Mouse (Mus musculus): Measurements from ENCODE around the gene Rrh. TPM values are rescaled to one million over a fixed set of nuclear protein-coding genes. Genes with fewer than 3 reads are reported as not detected.
A peak's percentile ranks its signal among the peaks of the same experiment; 100 is the strongest.
"Not testable (repeated sequence)": the region's sequence is repeated elsewhere in the genome, so short reads cannot be mapped to it uniquely, and the experiment has no call there.

Gene Rrh
- total RNA-seq, 2 experiments from 2014 or later = not detected

GRCm38 (mm10) chr3:129782746-129783145, 39.6 kb downstream of the Rrh start:
- no peak for DNase-seq

- no peak for DNase-seq
Measured at GRCm38 (mm10) chr3:129781435-129781834, 41.0 kb downstream of the Rrh start.

- no peak for DNase-seq
Measured at GRCm38 (mm10) chr3:129771210-129771609, 51.2 kb downstream of the Rrh start.

GRCm38 (mm10) chr3:129766971-129767794, 55.2 kb downstream of the Rrh start:
- DNase-seq = no peak

GRCm38 (mm10) chr3:129766106-129766505, 56.3 kb downstream of the Rrh start:
- no peak for DNase-seq

GRCm38 (mm10) chr3:129757599-129757998, 64.8 kb downstream of the Rrh start:
- DNase-seq = not testable (repeated sequence)

- peak in 1 of 2 experiments; percentile 3 for DNase-seq
Measured at GRCm38 (mm10) chr3:129754650-129755604, 67.5 kb downstream of the Rrh start, which contains the start of gene Egf. Gene Egf (minus strand): TSS chr3:129755316.

Other genes with a start within 250 kb of the Rrh start
- gene Egf, start 67.3 kb downstream of the Rrh start, total RNA-seq (2021) = 1 to 10 TPM in 1 of 2 experiments, under 1 TPM in 1; 0.53 to 1.3 TPM
- not detected for gene Lrit3, start 18.6 kb downstream of the Rrh start, total RNA-seq (2021)
- 10 to 100 TPM; 48.6 to 54.7 TPM for gene Gar1, start 8.8 kb upstream of the Rrh start, total RNA-seq (2021)
- under 1 TPM in 1 of 2 experiments, not detected in 1; 0.36 TPM for gene Cfi, start 13.3 kb upstream of the Rrh start, total RNA-seq (2021)
- 10 to 100 TPM; 34.8 to 48.0 TPM for gene Pla2g12a, start 56.0 kb upstream of the Rrh start, total RNA-seq (2021)
- 10 to 100 TPM; 28.3 to 44.9 TPM for gene Casp6, start 78.8 kb upstream of the Rrh start, total RNA-seq (2021)
- 10 to 100 TPM in 1 of 2 experiments, 1 to 10 TPM in 1; 8.9 to 11.7 TPM for gene Mcub, start 147.6 kb upstream of the Rrh start, total RNA-seq (2021)
- gene Sec24b, start 239.0 kb upstream of the Rrh start, total RNA-seq (2021) = 10 to 100 TPM; 62.9 to 68.2 TPM